Mouse (Mus musculus): ENCODE measurements around the gene Polr2b. TPM values are rescaled to one million over a fixed set of nuclear protein-coding genes. Genes with fewer than 3 reads are reported as not detected.

The Polr2b gene
- total RNA-seq, 2 experiments from 2014 or later: 22.1 to 23.4 TPM

GRCm38 (mm10) chr5:77381283-77381682 is 71.3 kb downstream of the Polr2b start:
- intact Hi-C loops (cut with DNase I; ENCODE audit: low total_unique reads): no loop called here
- no peak for DNase-seq

GRCm38 (mm10) chr5:77381686-77382085 is 71.7 kb downstream of the Polr2b start:
- intact Hi-C loops (cut with DNase I; ENCODE audit: low total_unique reads): no loop called here
- no peak for DNase-seq

- intact Hi-C loops (cut with DNase I; ENCODE audit: low total_unique reads): no loop called here
- no peak for DNase-seq
These were observed 74.0 kb downstream of the Polr2b start for GRCm38 (mm10) chr5:77383799-77384554.

GRCm38 (mm10) chr5:77384724-77385123 is 74.8 kb downstream of the Polr2b start:
- intact Hi-C loops (cut with DNase I; ENCODE audit: low total_unique reads): no loop called here
- DNase-seq: no peak

GRCm38 (mm10) chr5:77385221-77385620 is 75.3 kb downstream of the Polr2b start:
- DNase-seq: no peak
- intact Hi-C loops (cut with DNase I; ENCODE audit: low total_unique reads): no loop called here

- no peak for DNase-seq
- intact Hi-C loops (cut with DNase I; ENCODE audit: low total_unique reads): no loop called here
These were observed 76.1 kb downstream of the Polr2b start for GRCm38 (mm10) chr5:77385900-77386595.

- no peak for DNase-seq
- intact Hi-C loops (cut with DNase I; ENCODE audit: low total_unique reads): no loop called here
These were observed 76.9 kb downstream of the Polr2b start for GRCm38 (mm10) chr5:77386596-77387413.

- no peak for DNase-seq
- intact Hi-C loops (cut with DNase I; ENCODE audit: low total_unique reads): no loop called here
These were observed 77.4 kb downstream of the Polr2b start for GRCm38 (mm10) chr5:77387414-77387704.

- intact Hi-C loops (cut with DNase I; ENCODE audit: low total_unique reads): no loop called here
- DNase-seq: no peak
These were observed 78.4 kb downstream of the Polr2b start for GRCm38 (mm10) chr5:77388359-77388758.

- DNase-seq: no peak
- intact Hi-C loops (cut with DNase I; ENCODE audit: low total_unique reads): no loop called here
These were observed 80.3 kb downstream of the Polr2b start for GRCm38 (mm10) chr5:77390272-77390671.

- intact Hi-C loops (cut with DNase I; ENCODE audit: low total_unique reads): no loop called here
These were observed 83.2 kb downstream of the Polr2b start for GRCm38 (mm10) chr5:77393094-77393619.

GRCm38 (mm10) chr5:77393990-77394618 is 84.2 kb downstream of the Polr2b start:
- intact Hi-C loops (cut with DNase I; ENCODE audit: low total_unique reads): no loop called here

More at GRCm38 (mm10) chr5:77393094-77393619, 83.2 kb downstream of the Polr2b start:
- no peak for DNase-seq

GRCm38 (mm10) chr5:77398285-77399057 is 88.5 kb downstream of the Polr2b start:
- intact Hi-C loops (cut with DNase I; ENCODE audit: low total_unique reads): no loop called here
- DNase-seq: no peak

More at GRCm38 (mm10) chr5:77393990-77394618, 84.2 kb downstream of the Polr2b start:
- DNase-seq: no peak

Small RNA genes lying within 50 kb of the gene (microRNA-seq; reads per million reads assigned to microRNA genes)
- gene Mir5098: 0 reads per million in 2 experiments

Other genes with a start within 250 kb of the Polr2b start
- 1 to 10 TPM; 9.7 to 9.8 TPM for gene Hopx, start 195.0 kb upstream of the Polr2b start, total RNA-seq (2021)
- gene Spink2, start 98.7 kb upstream of the Polr2b start, total RNA-seq (2021): under 1 TPM in 1 of 2 experiments, not detected in 1; 0.72 TPM
- 10 to 100 TPM in 1 of 2 experiments, 1 to 10 TPM in 1; 9.8 to 11.4 TPM for gene Rest, start 44.7 kb upstream of the Polr2b start, total RNA-seq (2021)
- gene Noa1, start 63 bp upstream of the Polr2b start, total RNA-seq (2021): 10 to 100 TPM; 15.8 to 17.6 TPM
- 100 to 1,000 TPM; 319 to 321 TPM for gene Igfbp7, start 97.9 kb downstream of the Polr2b start, total RNA-seq (2021)

Measured in gastrocnemius, postnatal 14 days (tissue).